Mouse (Mus musculus): Measurements from ENCODE around the gene Chrm3. TPM values are rescaled to one million over a fixed set of nuclear protein-coding genes. Genes with fewer than 3 reads are reported as not detected.

The Chrm3 gene
- polyA plus RNA-seq, 1 experiment from 2014 or later: 4.2 TPM

DNA sequence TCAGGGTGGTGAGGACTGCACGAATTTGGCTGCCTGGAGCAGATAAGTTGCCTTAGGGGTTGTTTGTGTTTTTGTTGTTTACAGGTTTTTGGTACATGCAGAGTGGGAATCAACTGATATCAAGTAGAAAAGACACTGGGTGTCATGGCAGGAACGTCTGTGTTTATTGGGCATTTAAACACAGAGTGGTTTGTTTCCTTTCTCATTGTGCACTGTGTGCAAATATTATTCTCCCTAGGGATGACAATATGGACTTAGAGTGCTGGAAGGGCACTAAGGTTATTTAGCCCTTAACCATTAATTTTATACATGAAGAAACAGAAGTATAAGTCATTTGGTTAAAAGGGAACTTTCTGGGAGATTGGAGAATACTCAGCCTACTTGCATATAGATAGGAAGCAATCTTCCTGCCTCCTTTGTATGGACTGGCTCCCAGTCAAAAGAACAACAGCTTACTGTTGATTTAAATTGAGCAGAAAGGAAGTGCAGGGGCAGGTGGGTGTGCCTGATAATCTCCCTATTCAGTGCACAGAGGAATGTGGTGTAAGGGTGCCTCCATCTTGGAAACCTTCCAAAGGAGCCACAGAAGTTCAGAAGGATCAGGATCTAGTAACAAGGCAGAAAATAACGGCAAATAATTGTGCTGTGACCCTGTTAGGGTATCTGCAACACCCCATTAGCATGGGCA lies 421.7 kb downstream of the Chrm3 start:
- no peaks in the 10 kb centered on the region for H3K9me3 ChIP-seq
- no peak overlapping the region for H3K4me3 ChIP-seq
- no peaks in the 10 kb centered on the region for H3K27me3 ChIP-seq (replicated peaks)
- no peak overlapping the region for H3K27ac ChIP-seq
- H3K4me1 ChIP-seq: no peaks in the 10 kb centered on the region
- no peak for ATAC-seq (replicated peaks)
- H3K4me2 ChIP-seq: no peak overlapping the region
- H3K36me3 ChIP-seq (replicated peaks): no peaks in the 10 kb centered on the region
- 63% methylated on average over 3 of the region's 3 CpGs for WGBS
- no peak overlapping the region for H3K9ac ChIP-seq

DNA sequence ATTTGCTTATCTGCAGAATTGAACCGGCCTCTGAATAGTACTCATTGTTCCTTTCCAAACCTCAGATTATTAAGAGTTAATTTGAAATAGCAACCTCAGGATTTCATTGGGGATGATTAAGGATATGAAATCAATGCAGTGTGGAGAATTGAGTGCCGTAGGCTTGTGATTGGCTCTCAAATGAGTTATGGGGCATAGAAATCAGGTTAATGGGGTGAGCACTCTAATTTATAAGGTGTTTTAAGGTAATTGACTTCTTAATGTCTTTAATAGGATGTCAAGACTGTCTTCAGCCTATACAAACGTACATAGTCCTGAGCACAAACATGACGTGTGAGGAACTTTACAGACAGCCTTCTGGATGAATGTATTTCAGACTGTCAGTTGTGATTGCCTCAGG lies 427.9 kb downstream of the Chrm3 start:
- ATAC-seq (replicated peaks): no peak
- no peaks in the 10 kb centered on the region for H3K27me3 ChIP-seq (replicated peaks)
- H3K27ac ChIP-seq: no peak overlapping the region
- H3K4me3 ChIP-seq: no peak overlapping the region
- H3K9me3 ChIP-seq: no peaks in the 10 kb centered on the region
- no peaks in the 10 kb centered on the region for H3K36me3 ChIP-seq (replicated peaks)
- no peak overlapping the region for H3K9ac ChIP-seq
- H3K4me2 ChIP-seq: no peak overlapping the region
- WGBS: 67% methylated on average over 4 of the region's 4 CpGs
- H3K4me1 ChIP-seq: peaks cover 5% of the 10 kb centered on the region; the same call in 1 of the 2 replicates

DNA sequence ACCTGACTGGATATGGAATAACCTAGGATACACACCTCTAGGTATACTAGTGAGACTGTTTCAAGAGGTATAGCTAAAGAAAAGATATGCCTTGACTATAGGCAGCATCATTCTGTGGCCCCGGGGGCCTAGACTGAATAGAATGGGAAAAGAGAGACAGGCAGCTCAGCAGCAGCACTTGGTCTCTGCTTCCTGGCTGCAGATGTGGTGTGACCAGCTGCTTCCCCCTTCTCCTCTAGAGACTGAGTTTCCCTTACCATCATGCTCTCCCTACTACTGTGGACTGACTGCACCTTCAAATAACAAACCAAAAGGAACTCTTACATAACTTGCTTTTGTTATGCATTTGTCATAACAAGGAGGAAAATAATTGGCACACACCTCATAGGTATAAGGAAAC lies 430.0 kb downstream of the Chrm3 start:
- no peaks in the 10 kb centered on the region for H3K9me3 ChIP-seq
- peak; percentile 49; the same call in 1 of the 2 replicates for ATAC-seq (replicated peaks)
- H3K27me3 ChIP-seq (replicated peaks): no peaks in the 10 kb centered on the region
- 50% methylated on average over 1 of the region's 1 CpGs for WGBS
- H3K4me2 ChIP-seq: no peak overlapping the region
- no peak overlapping the region for H3K4me3 ChIP-seq
- H3K4me1 ChIP-seq: peaks cover 5% of the 10 kb centered on the region; the same call in 1 of the 2 replicates
- no peak overlapping the region for H3K27ac ChIP-seq
- H3K9ac ChIP-seq: no peak overlapping the region
- no peaks in the 10 kb centered on the region for H3K36me3 ChIP-seq (replicated peaks)

DNA sequence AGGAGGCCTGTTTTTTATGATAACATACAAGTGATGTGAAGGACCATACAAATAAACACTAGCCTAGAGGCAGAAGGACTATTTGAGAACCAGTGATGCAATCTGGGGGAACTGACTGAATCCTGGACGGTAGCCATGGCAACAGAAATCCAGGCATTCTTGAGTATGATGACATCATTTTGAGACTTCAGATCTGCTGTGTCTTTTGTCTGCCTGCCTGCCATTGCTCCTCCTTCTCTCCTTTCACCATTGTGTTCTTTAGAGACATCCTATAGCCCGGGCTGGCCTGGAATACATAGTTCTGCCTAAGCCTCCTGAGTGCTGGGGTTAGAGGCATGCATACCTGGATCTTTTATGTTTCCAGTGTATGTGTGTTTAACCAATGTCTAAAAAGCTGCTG lies 430.7 kb downstream of the Chrm3 start:
- H3K27ac ChIP-seq: peak overlapping the region; percentile 62

DNA sequence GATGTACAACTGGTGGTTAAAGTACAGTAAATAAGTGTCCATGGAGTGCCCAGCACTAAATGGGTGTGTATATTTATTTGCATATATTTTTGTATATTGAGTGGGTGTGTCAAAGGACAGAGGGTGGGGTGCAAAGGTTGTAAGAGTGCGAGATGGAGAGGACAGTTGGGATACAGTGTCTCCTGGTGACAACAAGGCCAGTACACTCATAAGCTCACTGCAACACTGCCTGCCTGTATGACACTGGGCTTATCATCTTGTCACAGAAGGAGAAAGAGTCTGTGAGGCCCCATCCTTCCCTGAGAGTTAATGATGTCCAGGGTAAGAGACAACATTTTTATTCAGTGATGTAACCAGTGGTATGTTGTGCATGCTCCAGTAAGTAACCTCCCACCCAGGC lies 439.5 kb downstream of the Chrm3 start:
- Histone ChIP-seq H3K9ac (no peak overlapping the region), H3K27me3 (replicated peaks) (no peaks in the 10 kb centered on the region), H3K36me3 (replicated peaks) (no peaks in the 10 kb centered on the region), H3K4me1 (no peaks in the 10 kb centered on the region), H3K4me2 (no peak overlapping the region), H3K27ac (no peak overlapping the region), H3K4me3 (no peak overlapping the region), H3K9me3 (no peaks in the 10 kb centered on the region)
- 91% methylated on average over 1 of the region's 1 CpGs for WGBS
- ATAC-seq (replicated peaks): no peak

More for the DNA sequence above, 430.7 kb downstream of the Chrm3 start:
- peak; percentile 87 for ATAC-seq (replicated peaks)
- Histone ChIP-seq H3K9ac (no peak overlapping the region), H3K4me3 (no peak overlapping the region), H3K36me3 (replicated peaks) (no peaks in the 10 kb centered on the region), H3K4me1 (peaks cover 5% of the 10 kb centered on the region; the same call in 1 of the 2 replicates), H3K9me3 (no peaks in the 10 kb centered on the region), H3K4me2 (no peak overlapping the region), H3K27me3 (replicated peaks) (no peaks in the 10 kb centered on the region)
- WGBS: 20% methylated on average over 2 of the region's 2 CpGs

DNA sequence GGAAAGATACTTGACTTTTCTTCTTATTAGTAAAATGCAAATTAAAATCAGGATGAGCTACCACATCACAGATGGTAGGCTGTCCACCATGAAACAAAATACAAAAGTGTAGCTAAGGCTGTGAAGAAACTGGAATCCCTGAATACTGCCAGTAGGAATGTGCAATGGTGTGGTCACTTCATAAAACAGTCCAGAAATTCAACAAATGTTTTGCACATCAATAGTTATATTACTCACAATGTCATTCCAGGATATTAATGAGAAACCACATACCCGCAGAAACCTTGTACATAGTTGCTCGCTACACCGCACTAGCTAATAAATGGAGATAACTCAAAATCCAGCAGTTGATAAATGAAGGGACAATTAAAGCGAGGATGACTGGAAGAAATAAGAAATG lies 447.9 kb downstream of the Chrm3 start:
- Histone ChIP-seq H3K27ac (no peak overlapping the region), H3K9me3 (no peaks in the 10 kb centered on the region), H3K9ac (no peak overlapping the region), H3K36me3 (replicated peaks) (no peaks in the 10 kb centered on the region), H3K27me3 (replicated peaks) (no peaks in the 10 kb centered on the region), H3K4me3 (no peak overlapping the region), H3K4me2 (no peak overlapping the region), H3K4me1 (no peaks in the 10 kb centered on the region)
- WGBS: 91% methylated on average over 4 of the region's 4 CpGs
- no peak for ATAC-seq (replicated peaks)

DNA sequence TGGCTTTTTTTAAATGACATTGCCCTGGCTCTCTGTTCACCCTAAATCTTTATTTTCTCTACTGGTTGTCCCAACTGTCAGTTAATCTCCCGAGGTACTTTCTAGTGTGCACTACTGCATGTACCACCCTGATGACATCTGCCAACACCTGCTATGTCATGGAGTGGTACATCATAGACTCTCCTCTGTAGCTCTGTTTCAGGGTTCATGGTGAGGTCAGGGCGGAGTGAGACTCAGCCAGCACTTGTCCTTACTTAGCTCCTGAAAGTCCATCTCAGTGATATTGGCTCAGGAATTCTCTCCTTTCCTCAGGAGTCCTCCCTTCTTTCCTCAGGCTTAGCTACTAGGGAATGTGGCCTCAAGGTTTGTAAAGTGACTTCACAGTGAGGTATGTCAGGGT lies 451.9 kb downstream of the Chrm3 start:
- H3K9ac ChIP-seq: no peak overlapping the region
- WGBS: 86% methylated on average over 2 of the region's 2 CpGs
- no peaks in the 10 kb centered on the region for H3K9me3 ChIP-seq
- no peaks in the 10 kb centered on the region for H3K4me1 ChIP-seq
- H3K27me3 ChIP-seq (replicated peaks): no peaks in the 10 kb centered on the region
- no peak for ATAC-seq (replicated peaks)
- no peak overlapping the region for H3K27ac ChIP-seq
- H3K4me3 ChIP-seq: no peak overlapping the region
- H3K4me2 ChIP-seq: no peak overlapping the region
- H3K36me3 ChIP-seq (replicated peaks): no peaks in the 10 kb centered on the region

DNA sequence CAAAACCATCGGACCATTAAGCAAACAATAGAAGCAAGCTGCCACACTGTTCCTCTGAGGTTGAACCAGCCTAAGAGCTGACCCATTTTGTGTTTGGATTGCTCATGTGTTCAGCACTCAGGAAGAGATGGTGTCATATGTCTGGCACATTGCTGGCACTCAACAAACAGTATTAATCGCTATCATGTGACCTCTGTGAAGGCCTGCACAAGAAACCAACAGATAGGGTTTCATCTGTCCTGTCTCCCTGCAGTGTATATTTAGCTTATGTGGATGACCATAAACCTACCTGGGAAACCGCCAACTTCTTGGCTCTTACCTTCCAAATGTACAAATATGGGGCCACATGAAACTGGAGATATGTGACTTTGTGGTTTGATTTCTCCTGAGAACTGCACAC lies 453.4 kb downstream of the Chrm3 start:
- WGBS: 87% methylated on average over 3 of the region's 3 CpGs
- H3K4me1 ChIP-seq: no peaks in the 10 kb centered on the region
- no peaks in the 10 kb centered on the region for H3K9me3 ChIP-seq
- no peak overlapping the region for H3K27ac ChIP-seq
- H3K4me2 ChIP-seq: no peak overlapping the region
- no peak overlapping the region for H3K4me3 ChIP-seq
- no peaks in the 10 kb centered on the region for H3K36me3 ChIP-seq (replicated peaks)
- no peak overlapping the region for H3K9ac ChIP-seq
- no peak for ATAC-seq (replicated peaks)
- H3K27me3 ChIP-seq (replicated peaks): no peaks in the 10 kb centered on the region

DNA sequence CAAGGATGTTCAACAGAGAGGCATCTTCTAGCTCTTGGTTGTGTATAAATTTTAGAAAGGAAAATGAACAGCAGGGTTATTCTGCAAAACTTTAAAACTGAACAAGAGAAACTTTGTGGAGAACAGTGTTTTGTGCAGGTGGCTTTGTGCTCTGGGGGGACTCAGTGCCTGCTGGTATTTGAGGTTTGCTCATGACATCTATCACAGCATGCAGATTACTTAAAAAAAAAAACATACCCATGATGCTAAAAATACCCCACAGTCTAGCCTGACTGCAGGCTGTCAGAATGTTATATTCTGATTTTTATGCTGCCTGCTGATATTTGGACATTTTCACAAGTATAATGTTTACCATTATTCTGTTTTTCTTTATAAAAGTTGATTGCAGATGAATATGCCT lies 456.2 kb downstream of the Chrm3 start:
- Histone ChIP-seq H3K4me2 (no peak overlapping the region), H3K4me1 (no peaks in the 10 kb centered on the region), H3K27ac (no peak overlapping the region), H3K9me3 (no peaks in the 10 kb centered on the region), H3K36me3 (replicated peaks) (no peaks in the 10 kb centered on the region), H3K4me3 (no peak overlapping the region), H3K27me3 (replicated peaks) (no peaks in the 10 kb centered on the region), H3K9ac (no peak overlapping the region)
- no peak for ATAC-seq (replicated peaks)

DNA sequence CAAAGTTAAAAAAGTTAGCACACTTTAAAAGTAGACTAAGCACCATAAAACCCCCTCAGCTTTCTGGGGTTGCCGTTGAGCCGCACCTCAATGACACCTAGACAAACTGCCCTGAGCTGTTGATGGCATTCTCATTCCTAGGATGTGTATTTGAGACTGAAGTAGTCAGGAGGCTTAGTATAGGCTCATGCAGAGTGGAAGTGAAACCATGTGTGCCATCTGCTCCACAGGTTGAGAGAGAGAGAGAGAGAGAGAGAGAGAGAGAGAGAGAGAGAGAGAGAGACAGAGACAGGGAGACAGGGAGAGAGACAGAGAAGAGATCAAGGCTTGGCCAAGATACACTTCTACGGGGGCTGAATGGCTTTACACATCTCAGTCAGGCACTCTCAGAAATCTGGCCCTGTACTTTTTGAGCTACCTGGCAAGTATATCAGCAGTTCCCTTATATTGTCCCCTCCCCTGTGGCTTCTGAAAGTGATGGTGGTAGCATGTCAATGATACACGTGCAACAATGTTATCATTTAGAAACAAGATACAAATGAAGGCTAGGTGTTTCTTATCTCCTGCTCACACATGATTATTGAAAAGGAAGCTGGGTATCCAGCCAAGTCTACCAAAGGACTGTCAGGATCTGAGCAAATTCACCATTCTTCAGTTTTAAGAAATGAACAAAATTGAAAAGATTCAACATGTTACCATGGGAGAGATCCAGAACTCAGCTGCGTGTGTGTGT lies 459.8 kb downstream of the Chrm3 start:
- Histone ChIP-seq H3K4me2 (no peak overlapping the region), H3K4me3 (no peak overlapping the region), H3K9me3 (no peaks in the 10 kb centered on the region), H3K27me3 (replicated peaks) (no peaks in the 10 kb centered on the region), H3K36me3 (replicated peaks) (no peaks in the 10 kb centered on the region), H3K4me1 (no peaks in the 10 kb centered on the region), H3K9ac (no peak overlapping the region), H3K27ac (no peak overlapping the region)
- WGBS: 91% methylated on average over 5 of the region's 5 CpGs
- no peak for ATAC-seq (replicated peaks)

DNA sequence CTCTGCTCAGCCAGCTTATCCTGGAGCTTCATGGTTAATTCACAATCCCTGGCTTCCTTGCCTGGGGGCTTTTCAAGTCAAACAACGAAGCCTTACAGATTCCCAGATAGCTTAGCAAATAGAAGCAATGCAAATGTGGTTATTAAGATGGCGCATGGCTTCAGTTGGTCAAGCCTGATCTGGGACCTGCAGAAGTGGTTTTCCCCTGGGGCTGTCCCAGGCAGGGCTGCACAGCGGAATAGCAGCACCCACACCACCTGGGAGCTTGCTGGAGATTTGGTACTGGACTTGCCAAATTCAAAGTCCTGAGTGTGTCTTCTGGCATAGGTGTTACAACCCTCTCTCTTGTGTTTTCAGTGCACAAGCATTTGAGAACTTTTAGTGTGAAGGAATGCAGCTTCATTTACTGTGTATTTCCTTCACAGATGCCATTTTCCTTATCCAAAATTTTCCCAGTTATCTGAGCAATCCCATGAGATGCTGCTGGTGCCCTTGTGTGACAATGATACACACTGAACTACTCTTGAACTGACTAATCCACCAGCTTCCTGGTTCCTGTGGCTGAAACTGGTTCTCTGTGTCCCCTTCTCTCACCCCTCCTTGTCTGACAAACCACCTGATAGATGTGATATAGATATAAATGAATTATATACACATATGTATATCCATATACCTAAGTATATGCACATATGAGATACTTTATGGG lies 461.8 kb downstream of the Chrm3 start:
- no peaks in the 10 kb centered on the region for H3K9me3 ChIP-seq
- ATAC-seq (replicated peaks): no peak
- 52% methylated on average over 3 of the region's 3 CpGs for WGBS
- H3K4me2 ChIP-seq: no peak overlapping the region
- no peak overlapping the region for H3K27ac ChIP-seq
- H3K4me1 ChIP-seq: no peaks in the 10 kb centered on the region
- no peaks in the 10 kb centered on the region for H3K36me3 ChIP-seq (replicated peaks)
- no peaks in the 10 kb centered on the region for H3K27me3 ChIP-seq (replicated peaks)
- no peak overlapping the region for H3K4me3 ChIP-seq
- no peak overlapping the region for H3K9ac ChIP-seq

DNA sequence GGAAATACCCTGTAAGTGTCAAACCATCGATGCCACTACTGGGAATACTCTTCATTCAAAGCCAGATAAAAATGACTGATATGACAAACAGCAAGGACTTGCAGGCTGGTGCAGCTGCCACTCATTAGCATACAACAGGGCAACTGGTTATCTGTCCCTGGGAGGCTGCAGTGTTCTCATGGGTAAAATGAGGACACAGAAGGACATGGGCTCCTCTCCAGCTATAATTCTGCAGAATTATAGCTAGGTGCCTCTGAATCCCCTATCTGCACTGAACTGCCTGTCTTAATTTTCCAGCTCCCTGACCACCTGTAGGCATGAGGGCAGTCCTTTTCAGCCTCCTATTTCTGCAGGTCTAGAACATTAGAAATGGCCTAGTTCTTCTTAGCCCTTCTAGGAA lies 463.4 kb downstream of the Chrm3 start:
- H3K4me2 ChIP-seq: no peak overlapping the region

More for the DNA sequence above, 463.4 kb downstream of the Chrm3 start:
- H3K4me3 ChIP-seq: no peak overlapping the region
- no peak overlapping the region for H3K27ac ChIP-seq
- no peaks in the 10 kb centered on the region for H3K9me3 ChIP-seq
- WGBS: 46% methylated on average over 1 of the region's 1 CpGs
- ATAC-seq (replicated peaks): no peak
- H3K36me3 ChIP-seq (replicated peaks): no peaks in the 10 kb centered on the region
- no peak overlapping the region for H3K9ac ChIP-seq
- no peaks in the 10 kb centered on the region for H3K27me3 ChIP-seq (replicated peaks)
- no peaks in the 10 kb centered on the region for H3K4me1 ChIP-seq

All from midbrain, embryonic 15.5 days (tissue).